Mouse (Mus musculus) cortical plate, adult 2 months (tissue): Measurements from ENCODE around the gene Tmcc3. TPM values are rescaled to one million over a fixed set of nuclear protein-coding genes. Genes with fewer than 3 reads are reported as not detected.

ENCODE experiments used
- H3K27ac ChIP-seq: fragments of 200-500 bp; 2 replicates; pipeline ENCODE4 v1.5.1; 2012; ENCODE audit warnings: low read length, control low read depth, inconsistent platforms; ENCODE audit not compliant: insufficient read depth
- H3K4me1 ChIP-seq: fragments of 200-500 bp; 2 replicates; pipeline ENCODE4 v1.6.1; 2011; ENCODE audit warnings: low read length; ENCODE audit not compliant: control insufficient read depth, insufficient read depth
- H3K4me3 ChIP-seq: fragments of 200-500 bp; 2 replicates; pipeline ENCODE4 v1.5.1; 2011; ENCODE audit warnings: mild to moderate bottlenecking, low read length, control low read depth; ENCODE audit not compliant: insufficient read depth
- CTCF ChIP-seq: fragments of 200-500 bp; IDR thresholded peaks from 2 replicates; pipeline ENCODE4 v1.5.1; 2011; ENCODE audit warnings: mild to moderate bottlenecking, control low read depth, low read length; ENCODE audit not compliant: insufficient read depth; ENCODE audit errors: extremely low read depth
- POLR2A ChIP-seq: fragments of 200-500 bp; IDR thresholded peaks from 2 replicates; pipeline ENCODE4 v1.6.1; 2011; ENCODE audit warnings: mild to moderate bottlenecking, low read length, control low read depth; ENCODE audit not compliant: insufficient read depth; ENCODE audit errors: extremely low read depth
- polyA plus RNA-seq: library from polyadenylated mRNA; depleted of rRNA; stranded (reverse); fragments of >200 nt; gene quantifications from 2 replicates; pipeline ENCODE4 v1.2.3, GENCODE M21; 2012; rRNA removed

The Tmcc3 gene
- polyA plus RNA-seq, 1 experiment = 28.5 TPM

- Histone ChIP-seq H3K4me1 (no peaks in the 10 kb centered on the region), H3K27ac (no peak overlapping the region), H3K4me3 (no peak overlapping the region)
- TF ChIP-seq CTCF (no peak), POLR2A (no peak)
Measured at GRCm38 (mm10) chr10:94640067-94640466, 328.3 kb downstream of the Tmcc3 start.

Other genes starting within 250 kb of the Tmcc3 start
- gene Nr2c1, start 163.9 kb upstream of the Tmcc3 start, polyA plus RNA-seq = 7.1 and 7.5 TPM in 2 replicates
- gene Ndufa12, start 113.2 kb upstream of the Tmcc3 start, polyA plus RNA-seq = 225 and 233 TPM in 2 replicates
- not detected in 2 replicates for gene Gm4792, start 13.2 kb upstream of the Tmcc3 start, polyA plus RNA-seq